Mouse (Mus musculus) erythroblast, embryonic 14.5 days (primary cell): ENCODE results near the gene Fgfr2.

Experiments
- GATA1 ChIP-seq: IDR thresholded peaks from 2 replicates; pipeline ENCODE4 v1.6.1; 2012; ENCODE audit warnings: low read length, inconsistent platforms, mixed read lengths
- TAL1 ChIP-seq: IDR thresholded peaks from 3 replicates; pipeline ENCODE4 v1.6.1; 2012; ENCODE audit warnings: low read length, inconsistent platforms, mixed read lengths

GRCm38 (mm10) chr7:130993907-130994306 lies 2129.2 kb downstream of the Fgfr2 start:
- no peak for TF ChIP-seq TAL1
- no peak for TF ChIP-seq GATA1
